Mouse (Mus musculus): ENCODE data around the gene Apip. TPM values are rescaled to one million over a fixed set of nuclear protein-coding genes. Genes with fewer than 3 reads are reported as not detected.

Gene Apip
- total and polyA plus RNA-seq, 3 experiments = 34.6 to 39.7 TPM; not detected in 1

- Histone ChIP-seq H3K4me1 (ENCODE audit: control insufficient read depth in 1 of 2, insufficient read depth in 2 of 2, low read length in 2 of 2) (peaks cover under 1 to 5% of the 10 kb centered on the region in 2 experiments; a peak in 3 of 4 replicates), H3K27me3 (ENCODE audit: control insufficient read depth in 1 of 2, insufficient read depth in 2 of 2, low read length in 2 of 2) (no peaks in the 10 kb centered on the region), H3K36me3 (ENCODE audit: control insufficient read depth in 1 of 2, insufficient read depth in 2 of 2, low read length in 2 of 2) (peaks cover 0 to under 1% of the 10 kb centered on the region in 2 experiments; a peak in 2 of 4 replicates), H3K9ac (ENCODE audit: control insufficient read depth, low read depth, low read length, poor library complexity, severe bottlenecking) (no peak overlapping the region), H3K27ac (ENCODE audit: control insufficient read depth, low read depth, low read length) (no peak overlapping the region), H3K9me3 (replicated peaks; ENCODE audit: insufficient read depth, low read length) (no peaks in the 10 kb centered on the region), H3K79me2 (ENCODE audit: control insufficient read depth, insufficient read depth, low read length, poor library complexity) (no peaks in the 10 kb centered on the region), H3K4me3 (ENCODE audit: control insufficient read depth in 1 of 2, insufficient read depth in 1 of 2, low read depth in 2 of 2, low read length in 2 of 2) (no peak overlapping the region)
- no peak for TF ChIP-seq MXI1 (IDR thresholded peaks at IDR 0.05; ENCODE audit: low read depth, low read length)
- TF ChIP-seq CTCF (IDR thresholded peaks at IDR 0.05 in 2 of 3, conservative IDR thresholded peaks at IDR 0.05 in 1 of 3; ENCODE audit: control insufficient read depth in 1 of 3, insufficient read depth in 1 of 3, low read depth in 2 of 3, low read length in 3 of 3, poor library complexity in 1 of 3, severe bottlenecking in 1 of 3) = no peak
- no peak for TF ChIP-seq NRF1 (IDR thresholded peaks at IDR 0.05; ENCODE audit: insufficient read depth, low read depth, low read length, poor library complexity, severe bottlenecking)
- TF ChIP-seq MEF2A (IDR thresholded peaks at IDR 0.05; ENCODE audit: extremely low read depth, insufficient replicate concordance, low read depth, low read length, poor library complexity, severe bottlenecking) = no peak
- TF ChIP-seq ZNF384 (IDR thresholded peaks at IDR 0.05; ENCODE audit: low read depth, low read length) = no peak
- TF ChIP-seq UBTF (IDR thresholded peaks at IDR 0.05; ENCODE audit: borderline replicate concordance, insufficient read depth, low read depth, low read length) = no peak
- TF ChIP-seq MAZ (IDR thresholded peaks at IDR 0.05; ENCODE audit: low read depth, low read length) = no peak
- DNase-seq (ENCODE audit: low read depth, low spot score) = no peak
Measured at GRCm38 (mm10) chr2:103111669-103112068, 38.2 kb downstream of the Apip start.

GRCm38 (mm10) chr2:103117212-103117611 is 43.7 kb downstream of the Apip start:
- Histone ChIP-seq H3K4me3 (ENCODE audit: control insufficient read depth in 1 of 2, insufficient read depth in 1 of 2, low read depth in 2 of 2, low read length in 2 of 2) (no peak overlapping the region), H3K9ac (ENCODE audit: control insufficient read depth, low read depth, low read length, poor library complexity, severe bottlenecking) (no peak overlapping the region), H3K36me3 (ENCODE audit: control insufficient read depth in 1 of 2, insufficient read depth in 2 of 2, low read length in 2 of 2) (peaks cover 0 to 24% of the 10 kb centered on the region in 2 experiments; a peak in 2 of 4 replicates), H3K27ac (ENCODE audit: control insufficient read depth, low read depth, low read length) (no peak overlapping the region), H3K4me1 (ENCODE audit: control insufficient read depth in 1 of 2, insufficient read depth in 2 of 2, low read length in 2 of 2) (peaks cover 15 to 30% of the 10 kb centered on the region in 2 experiments), H3K9me3 (replicated peaks; ENCODE audit: insufficient read depth, low read length) (no peaks in the 10 kb centered on the region), H3K27me3 (ENCODE audit: control insufficient read depth in 1 of 2, insufficient read depth in 2 of 2, low read length in 2 of 2) (no peaks in the 10 kb centered on the region), H3K79me2 (ENCODE audit: control insufficient read depth, insufficient read depth, low read length, poor library complexity) (no peaks in the 10 kb centered on the region)
- TF ChIP-seq ZNF384 (IDR thresholded peaks at IDR 0.05; ENCODE audit: low read depth, low read length) (no peak), E2F4 (IDR thresholded peaks at IDR 0.05; ENCODE audit: borderline replicate concordance, low read depth, low read length) (no peak), CHD1 (IDR thresholded peaks at IDR 0.05; ENCODE audit: low read depth, low read length) (no peak), TAL1 (IDR thresholded peaks at IDR 0.05; ENCODE audit: low read length) (no peak), EP300 (IDR thresholded peaks at IDR 0.05; ENCODE audit: low read depth in 1 of 2, low read length in 2 of 2) (peak; percentile 41 to 57; a peak in 3 of 4 replicates), ELF1 (IDR thresholded peaks at IDR 0.05; ENCODE audit: low read depth, low read length) (no peak), ETS1 (IDR thresholded peaks at IDR 0.05; ENCODE audit: low read depth, low read length) (peak; percentile 53), RCOR1 (IDR thresholded peaks at IDR 0.05; ENCODE audit: low read depth, low read length) (peak; percentile 56; the same call in 1 of the 2 replicates), BHLHE40 (IDR thresholded peaks at IDR 0.05; ENCODE audit: borderline replicate concordance, low read depth, low read length) (no peak), GABPA (IDR thresholded peaks at IDR 0.05; ENCODE audit: low read depth, low read length) (no peak), MYB (IDR thresholded peaks at IDR 0.05; ENCODE audit: low read depth, low read length) (no peak), MAX (IDR thresholded peaks at IDR 0.05; ENCODE audit: low read length) (no peak), POLR2AphosphoS2 (IDR thresholded peaks at IDR 0.05; ENCODE audit: low read length) (no peak), JUND (IDR thresholded peaks at IDR 0.05; ENCODE audit: low read depth, low read length) (no peak), MAFK (IDR thresholded peaks at IDR 0.05; ENCODE audit: borderline replicate concordance, low read depth, low read length) (no peak), TCF12 (IDR thresholded peaks at IDR 0.05; ENCODE audit: low read depth, low read length) (0 out of 2 replicates have a peak, but pooled peaks have one; percentile 29), KAT2A (conservative IDR thresholded peaks at IDR 0.05; ENCODE audit: low read depth, low read length) (no peak), SMC3 (IDR thresholded peaks at IDR 0.05; ENCODE audit: low read depth, low read length) (no peak), TBP (IDR thresholded peaks at IDR 0.05; ENCODE audit: low read depth, low read length) (no peak), GATA1 (IDR thresholded peaks at IDR 0.05; ENCODE audit: low read depth, low read length) (peak; percentile 32; the same call in 1 of the 2 replicates)
- peak; percentile 44 for DNase-seq (ENCODE audit: low read depth, low spot score)

Measured in MEL (cell line).